ENCODE assay signal across 9 mouse cellular contexts in the genomic region with DNA sequence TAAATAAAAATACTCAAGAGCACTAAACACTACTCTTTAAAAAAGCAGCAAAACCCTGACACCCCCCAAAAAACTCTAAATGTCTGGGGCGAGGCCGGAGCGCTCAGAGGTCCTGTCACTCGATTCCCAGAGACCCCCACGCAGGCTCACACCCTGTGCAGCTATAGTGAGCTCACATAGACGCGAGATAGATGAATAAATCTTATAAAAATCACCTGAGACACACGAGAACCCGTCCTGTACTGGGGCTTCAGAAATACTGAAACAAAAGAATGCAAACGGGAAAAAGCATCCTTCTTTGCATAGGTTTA. TPM values are rescaled to one million over a fixed set of nuclear protein-coding genes. Genes with fewer than 3 reads are reported as not detected.
A peak's percentile ranks its signal among the peaks of the same experiment; 100 is the strongest.
DNase-seq lines count a peak whose midpoint lies in the region; ATAC-seq and TF ChIP-seq lines count a peak whose summit lies in the region.
"Had no signal": no experiment of that assay in that cellular context is flagged by ENCODE, and none has a peak within 500 bp of the region (broad histone marks: within the 10 kb centered on the region; RNA-seq: fewer than 3 reads in every experiment).

No protein-coding gene starts in this region.

- TF ChIP-seq CTCF in testis, adult 2 months (IDR thresholded peaks at IDR 0.05; ENCODE audit: control insufficient read depth, insufficient read depth, insufficient replicate concordance, low read depth, low read length), result no peak

- H3K4me1 ChIP-seq in heart, embryonic 12.5 days (replicated peaks), result peaks cover 5% of the 10 kb centered on the region; the same call in 1 of the 2 replicates
- no peaks in the 10 kb centered on the region for H3K4me1 ChIP-seq in ES-E14 (ENCODE audit: control insufficient read depth in 2 of 2, insufficient read depth in 2 of 2, low read length in 2 of 2, poor library complexity in 1 of 2)
- no peaks in the 10 kb centered on the region for H3K4me1 ChIP-seq in forebrain, embryonic 14.5 days (ENCODE audit: control insufficient read depth, insufficient read depth, low read length)
- no peaks in the 10 kb centered on the region for H3K4me1 ChIP-seq in limb, embryonic 15.5 days
- H3K4me1 ChIP-seq in testis, adult 2 months (ENCODE audit: control insufficient read depth, insufficient read depth, low read length), result peaks cover 6% of the 10 kb centered on the region

- H3K27me3 ChIP-seq in heart, embryonic 12.5 days (replicated peaks), result no peaks in the 10 kb centered on the region
- H3K27me3 ChIP-seq in forebrain, embryonic 14.5 days (replicated peaks; ENCODE audit: control insufficient read depth, insufficient read depth, low read length), result no peaks in the 10 kb centered on the region
- H3K27me3 ChIP-seq in limb, embryonic 15.5 days, result no peaks in the 10 kb centered on the region
- no peaks in the 10 kb centered on the region for H3K27me3 ChIP-seq in testis, adult 2 months (ENCODE audit: control insufficient read depth, insufficient read depth, low read length)

- H3K9me3 ChIP-seq in heart, embryonic 12.5 days (replicated peaks), result no peaks in the 10 kb centered on the region
- H3K9me3 ChIP-seq in ES-E14 (ENCODE audit: control insufficient read depth, insufficient read depth, low read depth, low read length), result no peaks in the 10 kb centered on the region
- H3K9me3 ChIP-seq in forebrain, embryonic 14.5 days (replicated peaks; ENCODE audit: control insufficient read depth, low read length), result no peaks in the 10 kb centered on the region
- H3K9me3 ChIP-seq in limb, embryonic 15.5 days, result no peaks in the 10 kb centered on the region

- peak overlapping the region; percentile 80 for H3K4me2 ChIP-seq in heart, embryonic 12.5 days
- peak overlapping the region; percentile 49 for H3K4me2 ChIP-seq in forebrain, embryonic 14.5 days (ENCODE audit: low read length)
- H3K4me2 ChIP-seq in limb, embryonic 15.5 days, result peak overlapping the region; percentile 51

- in situ Hi-C loops in ES-E14 (cut with MboI; ENCODE audit: low sequenced_read_pairs in 2 of 2, unreplicated experiment in 2 of 2), result no loop called here

- DNase-seq in heart, adult 9 months (ENCODE audit: low spot score in 2 of 2), result no peak
- DNase-seq in ES-E14 (ENCODE audit: low read depth, low spot score), result no peak
- peak; percentile 41 for DNase-seq in forebrain, embryonic 14.5 days (ENCODE audit: low spot score)
- no peak for DNase-seq in left cerebral cortex, postnatal 10 days (ENCODE audit: extremely low spot score in 1 of 2, low spot score in 2 of 2)
- no peak for DNase-seq in thymus, adult 18-20 months

- H3K4me3 ChIP-seq in heart, embryonic 12.5 days, result peak overlapping the region; percentile 90
- H3K4me3 ChIP-seq in ES-E14 (ENCODE audit: insufficient read depth in 1 of 2, low read depth in 1 of 2, low read length in 2 of 2, poor library complexity in 1 of 2, severe bottlenecking in 1 of 2), result peak overlapping the region; percentile 92 to 100
- peak overlapping the region; percentile 73 for H3K4me3 ChIP-seq in forebrain, embryonic 14.5 days (ENCODE audit: low read depth, low read length)
- peak overlapping the region; percentile 85 for H3K4me3 ChIP-seq in limb, embryonic 15.5 days
- peak overlapping the region; percentile 83 for H3K4me3 ChIP-seq in testis, adult 2 months (ENCODE audit: control insufficient read depth, low read depth, low read length)

- ATAC-seq in heart, embryonic 12.5 days (ENCODE audit: insufficient number of reproducible peaks, low FRiP score), result no peak
- ATAC-seq in forebrain, embryonic 14.5 days, result peak; percentile 60
- no peak for ATAC-seq in limb, embryonic 15.5 days (ENCODE audit: insufficient number of reproducible peaks, low FRiP score, low TSS enrichment, low read depth)

- no peak for TF ChIP-seq POLR2A in testis, adult 2 months (IDR thresholded peaks at IDR 0.05; ENCODE audit: control insufficient read depth, low read depth, low read length)

- 5% methylated on average over 10 of the region's 10 CpGs for WGBS in heart, embryonic 12.5 days
- WGBS in forebrain, embryonic 14.5 days, result 5% methylated on average over 10 of the region's 10 CpGs
- WGBS in limb, embryonic 15.5 days, result 4% methylated on average over 10 of the region's 10 CpGs

- no peak overlapping the region for H3K27ac ChIP-seq in heart, embryonic 12.5 days (ENCODE audit: poor library complexity, severe bottlenecking)
- no peak overlapping the region for H3K27ac ChIP-seq in ES-E14 (ENCODE audit: insufficient read depth, low read depth, low read length, poor library complexity, severe bottlenecking)
- peak overlapping the region; percentile 17; the same call in 1 of the 2 replicates for H3K27ac ChIP-seq in forebrain, embryonic 14.5 days (ENCODE audit: low read depth, low read length)
- H3K27ac ChIP-seq in limb, embryonic 15.5 days, result no peak overlapping the region
- no peak overlapping the region; the same call in 1 of the 2 replicates for H3K27ac ChIP-seq in testis, adult 2 months (ENCODE audit: control insufficient read depth, insufficient read depth, low read depth, low read length)

- intact Hi-C loops in left cerebral cortex, postnatal 10 days (cut with DNase I), result no loop called here

- peak overlapping the region; percentile 87 for H3K9ac ChIP-seq in heart, embryonic 12.5 days
- peak overlapping the region; percentile 81; the same call in 1 of the 2 replicates for H3K9ac ChIP-seq in ES-E14 (ENCODE audit: insufficient read depth, low read depth, low read length, poor library complexity, severe bottlenecking)
- peak overlapping the region; percentile 89 for H3K9ac ChIP-seq in forebrain, embryonic 14.5 days (ENCODE audit: low read length)
- H3K9ac ChIP-seq in limb, embryonic 15.5 days, result peak overlapping the region; percentile 98

- H3K36me3 ChIP-seq in heart, embryonic 12.5 days, result no peaks in the 10 kb centered on the region
- H3K36me3 ChIP-seq in ES-E14 (ENCODE audit: control insufficient read depth, insufficient read depth, low read length, poor library complexity, severe bottlenecking), result no peaks in the 10 kb centered on the region
- no peaks in the 10 kb centered on the region for H3K36me3 ChIP-seq in forebrain, embryonic 14.5 days (ENCODE audit: control insufficient read depth, insufficient read depth, low read length)
- H3K36me3 ChIP-seq in limb, embryonic 15.5 days, result no peaks in the 10 kb centered on the region
- no peaks in the 10 kb centered on the region for H3K36me3 ChIP-seq in testis, adult 2 months (ENCODE audit: control insufficient read depth, insufficient read depth, low read length)

TF ChIP-seq in ES-E14, 5 proteins besides CTCF, POLR2A, EP300 and RAD21:
- TF ChIP-seq CHD2 (IDR thresholded peaks at IDR 0.05; ENCODE audit: low read depth, low read length), result no peak
- no peak for TF ChIP-seq HCFC1 (IDR thresholded peaks at IDR 0.05; ENCODE audit: borderline replicate concordance, insufficient read depth, low read length)
- no peak for TF ChIP-seq ZNF384 (IDR thresholded peaks at IDR 0.05; ENCODE audit: low read depth, low read length)
- no peak for TF ChIP-seq MAFK (IDR thresholded peaks at IDR 0.05; ENCODE audit: insufficient read depth, low read depth, low read length)

RNA-seq across cellular contexts. Expression of a gene that starts 32.6 kb away (rescaled TPM):
- polyA plus RNA-seq in heart, embryonic 12.5 days (2016; fragmentation: Nextera tagmentation; extraction: Ambion mirVana), result 35.8 and 37.3 TPM in 2 replicates
- 74.8 and 75.2 TPM in 2 replicates for total RNA-seq in ES-E14 (2012; rRNA removed)
- 70.6 and 74.9 TPM in 2 replicates for polyA plus RNA-seq in forebrain, embryonic 14.5 days (2014; fragmentation: Nextera tagmentation; extraction: Ambion mirVana)
- polyA plus RNA-seq in limb, embryonic 15.5 days (2015; fragmentation: Nextera tagmentation; extraction: Ambion mirVana), result 36.8 and 43.0 TPM in 2 replicates
- 29.4 and 32.2 TPM in 2 replicates for polyA plus RNA-seq in testis, adult 2 months (2012; rRNA removed)
- 100 to 1,000 TPM; 149 to 193 TPM for total RNA-seq in left cerebral cortex, postnatal 10 days (2021)

RNA-seq across cellular contexts. Expression of a gene that starts 42.5 kb away (rescaled TPM):
- not detected in 2 replicates for polyA plus RNA-seq in heart, embryonic 12.5 days (2016; fragmentation: Nextera tagmentation; extraction: Ambion mirVana)
- total RNA-seq in ES-E14 (2012; rRNA removed), result 0.18 TPM in 1 of 2 replicates, not detected in the other
- not detected in 2 replicates for polyA plus RNA-seq in forebrain, embryonic 14.5 days (2014; fragmentation: Nextera tagmentation; extraction: Ambion mirVana)
- not detected in 2 replicates for polyA plus RNA-seq in limb, embryonic 15.5 days (2015; fragmentation: Nextera tagmentation; extraction: Ambion mirVana)
- polyA plus RNA-seq in testis, adult 2 months (2012; rRNA removed), result 0.84 and 14.4 TPM in 2 replicates
- not detected for total RNA-seq in left cerebral cortex, postnatal 10 days (2021)
- total RNA-seq: hematopoietic stem cell, adult 5-6 weeks had no signal
